Mouse (Mus musculus) heart, postnatal 25 days (tissue): Measurements from ENCODE around the gene Ssh2. TPM values are rescaled to one million over a fixed set of nuclear protein-coding genes. Genes with fewer than 3 reads are reported as not detected.

ENCODE experiments used
- DNase-seq: peaks from one replicate; pipeline ENCODE4 v3.0.0; 2022; ENCODE audit warnings: low spot score
- intact Hi-C: fragments of 180-260 bp; cut with DNase I; formaldehyde crosslinking; loops from one replicate; pipeline ENCODE4 v1.15.1; 2025
- total RNA-seq, 2 experiments: library from RNA; stranded (reverse); gene quantifications; 2 replicates each; pipeline ENCODE4 v1.2.3; 2021

The Ssh2 gene
- total RNA-seq: 10 to 100 TPM; 80.0 to 87.7 TPM

GRCm38 (mm10) chr11:77215951-77216760, at the start of gene Ssh2:
Gene Ssh2 (plus strand): TSS chr11:77216287.
- intact Hi-C loops: loop anchor here (2.0 to 5.0 kb wide), 2 partner anchors 115 to 231 kb away; no protein-coding TSS in a partner anchor

DNA sequence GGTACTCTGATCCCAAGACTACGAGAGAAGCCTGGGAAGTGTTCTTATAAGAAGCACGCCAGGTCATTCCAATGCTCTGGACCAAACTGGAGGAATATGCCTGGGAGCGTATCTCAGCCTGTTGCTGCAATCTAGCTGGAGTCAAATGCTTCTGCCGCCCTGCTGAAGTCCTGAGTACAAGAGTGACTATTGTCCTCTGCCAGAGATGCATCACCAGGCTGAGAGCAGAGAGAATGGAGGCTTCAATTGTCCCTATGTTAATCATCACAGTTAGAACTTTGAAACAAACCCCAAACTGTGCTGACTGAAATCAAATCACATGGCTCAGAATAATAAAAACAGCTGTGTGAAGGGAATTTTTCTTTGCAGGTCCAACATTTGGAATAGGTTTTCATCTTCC, 42.4 kb upstream of the Ssh2 start:
- no peak for DNase-seq
- intact Hi-C loops: no loop called here

More at GRCm38 (mm10) chr11:77215951-77216760, at the start of gene Ssh2:
- peak; percentile 59 for DNase-seq

GRCm38 (mm10) chr11:77174531-77174930, 41.6 kb upstream of the Ssh2 start:
- intact Hi-C loops: no loop called here
- no peak for DNase-seq

DNA sequence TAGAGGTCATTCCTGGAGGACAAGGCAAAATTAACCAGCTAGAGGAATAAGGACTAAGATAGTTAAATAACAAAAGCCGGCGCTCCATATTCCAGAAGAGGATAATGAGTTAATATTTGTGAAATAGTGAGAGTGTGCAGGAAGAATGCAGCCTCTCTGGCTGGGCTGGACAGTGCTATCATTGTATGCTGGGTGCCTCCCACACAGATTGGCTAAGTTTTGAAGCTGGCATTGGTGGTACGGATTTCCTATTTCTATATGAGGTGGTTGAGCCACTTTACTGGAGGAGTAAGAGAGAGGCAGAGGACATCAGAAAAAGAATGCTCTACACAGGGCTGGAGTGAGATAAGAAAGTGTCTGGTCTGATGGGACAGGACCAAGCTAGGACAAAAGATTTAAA, 36.3 kb upstream of the Ssh2 start:
- DNase-seq: no peak
- intact Hi-C loops: no loop called here

GRCm38 (mm10) chr11:77180886-77181285, 35.2 kb upstream of the Ssh2 start:
- intact Hi-C loops: no loop called here
- DNase-seq: no peak

DNA sequence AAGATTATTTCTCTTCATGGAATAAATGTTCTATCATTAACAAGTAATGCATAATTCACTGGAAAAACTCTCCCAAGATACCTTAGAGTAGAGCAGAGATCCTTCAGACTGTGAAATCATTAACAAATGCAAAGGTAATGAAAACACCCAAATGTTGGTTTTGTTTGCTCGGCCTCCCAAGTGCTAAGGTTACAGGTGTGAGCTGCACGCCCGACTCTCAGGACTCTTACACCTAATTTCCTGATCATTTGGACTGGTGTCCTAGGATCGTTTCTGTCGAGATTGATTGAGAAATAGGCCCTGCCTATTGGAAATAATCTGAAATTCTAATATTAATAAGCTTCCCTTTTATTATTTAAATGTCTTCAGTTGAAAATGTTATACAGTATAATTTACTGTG, 34.6 kb upstream of the Ssh2 start:
- intact Hi-C loops: no loop called here
- no peak for DNase-seq

GRCm38 (mm10) chr11:77182041-77182440, 34.0 kb upstream of the Ssh2 start:
- intact Hi-C loops: no loop called here
- no peak for DNase-seq

GRCm38 (mm10) chr11:77182616-77183015, 33.5 kb upstream of the Ssh2 start:
- intact Hi-C loops: no loop called here
- no peak for DNase-seq

- intact Hi-C loops: no loop called here
- DNase-seq: no peak
Measured at GRCm38 (mm10) chr11:77184926-77185325, 31.2 kb upstream of the Ssh2 start.

DNA sequence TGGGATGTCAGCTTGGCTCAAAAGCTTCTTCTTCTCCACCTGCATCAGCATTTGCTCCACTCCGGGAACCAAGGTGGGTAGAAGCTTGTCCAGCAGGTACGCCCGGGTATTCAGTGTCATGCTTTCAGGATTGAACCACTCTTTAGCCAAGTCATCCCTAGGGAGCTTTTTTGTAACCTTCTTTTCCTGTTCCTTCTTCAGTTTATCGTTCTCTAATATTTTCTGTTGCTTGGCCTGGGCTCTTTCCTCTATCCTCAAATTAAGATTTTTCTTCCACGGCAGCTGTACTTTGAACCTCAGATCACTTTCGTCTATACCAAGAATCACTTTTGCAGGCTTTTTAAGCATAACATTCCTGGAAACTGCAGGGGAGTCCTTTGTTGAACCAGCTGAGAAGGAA, 27.2 kb upstream of the Ssh2 start, which contains the start of gene Efcab5:
Efcab5 (minus strand) TSS at position 101 of the 400 bp plus-strand sequence.
- DNase-seq: no peak
- intact Hi-C loops: no loop called here

DNA sequence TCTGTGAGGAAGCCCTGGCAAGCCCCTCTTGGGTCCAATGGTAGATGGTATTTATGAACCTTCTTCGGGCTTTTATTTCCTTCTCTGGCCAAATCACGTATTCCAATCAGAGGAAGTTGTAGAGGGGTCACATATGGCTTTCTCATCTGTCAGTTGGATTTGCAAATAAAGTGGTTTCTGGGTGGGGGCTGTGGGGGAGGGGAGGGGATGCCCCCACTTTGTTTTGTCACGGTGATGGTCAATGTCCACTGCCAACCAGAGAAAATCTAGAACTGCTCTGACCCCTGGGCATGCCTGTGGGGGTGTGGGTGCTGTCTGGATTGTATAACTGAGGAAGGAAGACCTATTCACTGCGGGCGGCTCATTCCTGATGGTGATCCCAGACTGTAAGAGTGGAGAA, 22.7 kb upstream of the Ssh2 start:
- intact Hi-C loops: no loop called here
- DNase-seq: no peak

GRCm38 (mm10) chr11:77193941-77194553, 22.0 kb upstream of the Ssh2 start:
- DNase-seq: no peak
- intact Hi-C loops: no loop called here

DNA sequence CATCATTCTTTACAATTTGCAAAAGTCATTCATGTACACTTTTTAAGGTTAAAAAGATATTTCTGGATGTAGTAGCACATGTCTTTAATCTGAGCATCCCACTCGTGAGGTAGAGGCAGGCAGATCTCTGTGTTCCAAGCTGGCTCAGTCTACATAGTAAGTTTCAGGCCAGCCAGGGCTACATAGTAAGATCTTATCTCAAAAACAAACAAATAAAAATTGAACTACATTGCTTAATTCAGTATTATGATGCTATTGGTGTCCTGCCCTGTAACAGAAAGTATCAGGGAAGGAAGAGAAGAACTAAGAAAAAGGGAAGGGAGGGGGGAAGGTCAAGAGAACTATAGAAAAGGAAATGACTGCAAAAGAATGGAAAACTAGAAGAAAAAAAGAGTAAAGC, 21.3 kb upstream of the Ssh2 start:
- DNase-seq: no peak
- intact Hi-C loops: no loop called here

DNA sequence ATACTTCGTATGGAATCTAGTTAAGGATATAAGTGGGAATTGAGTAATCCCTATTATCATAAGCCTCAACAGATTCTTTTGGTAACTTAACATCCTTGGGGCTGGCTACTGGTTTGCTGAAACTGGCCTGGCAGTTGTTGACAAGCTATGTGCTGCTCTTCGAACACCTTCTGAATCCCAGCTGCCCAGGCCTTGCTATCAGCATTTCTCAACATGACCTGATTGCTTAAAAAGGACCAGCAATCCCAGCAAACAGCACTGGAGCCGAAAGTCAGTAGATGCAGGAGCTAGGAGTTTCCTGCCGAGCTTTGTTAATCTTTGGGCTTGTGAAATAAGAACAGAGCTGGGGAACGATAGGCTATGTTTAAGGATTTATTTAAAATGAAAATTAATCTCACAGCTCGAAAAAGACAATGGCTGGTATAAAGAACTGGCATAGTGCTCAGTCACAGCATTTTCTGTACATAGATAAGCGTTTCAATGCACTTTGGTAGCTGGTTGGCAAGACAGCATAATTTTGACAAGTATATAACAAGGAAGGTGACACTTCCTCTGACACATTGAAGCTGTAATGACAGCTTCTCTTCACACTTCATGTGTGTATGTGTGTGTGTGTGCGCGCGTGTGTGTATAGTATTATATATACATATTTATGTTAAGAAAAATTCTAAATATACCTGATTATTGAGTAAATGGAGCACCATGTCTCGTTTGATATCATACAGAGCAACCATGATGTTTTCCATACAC, 20.6 kb upstream of the Ssh2 start:
- no peak for DNase-seq

GRCm38 (mm10) chr11:77196181-77197143, 19.6 kb upstream of the Ssh2 start:
- intact Hi-C loops: no loop called here
- no peak for DNase-seq

More for the DNA sequence above, 20.6 kb upstream of the Ssh2 start:
- intact Hi-C loops: no loop called here

DNA sequence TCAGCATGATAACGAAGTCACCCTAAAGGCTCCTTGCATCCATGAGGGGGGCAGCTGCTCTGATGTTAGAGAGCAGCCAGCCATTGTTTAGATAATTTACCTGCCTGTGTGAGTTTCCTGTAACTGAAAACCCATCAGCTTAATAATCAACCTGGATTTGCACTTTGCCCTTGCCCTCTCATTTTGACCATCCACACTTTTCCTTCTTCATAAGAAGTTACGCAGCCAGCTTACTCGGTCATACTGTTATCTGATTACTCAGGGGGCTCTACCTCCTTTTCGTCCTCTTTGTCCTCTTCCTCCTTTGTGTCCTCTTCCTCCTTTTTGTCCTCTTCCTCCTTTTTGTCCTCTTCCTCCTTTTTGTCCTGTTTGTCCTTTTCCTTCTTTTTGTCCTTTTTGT, 16.5 kb upstream of the Ssh2 start:
- no peak for DNase-seq
- intact Hi-C loops: loop anchor here (5.0 kb wide), 1 partner anchor 82 kb away; no protein-coding TSS in a partner anchor

DNA sequence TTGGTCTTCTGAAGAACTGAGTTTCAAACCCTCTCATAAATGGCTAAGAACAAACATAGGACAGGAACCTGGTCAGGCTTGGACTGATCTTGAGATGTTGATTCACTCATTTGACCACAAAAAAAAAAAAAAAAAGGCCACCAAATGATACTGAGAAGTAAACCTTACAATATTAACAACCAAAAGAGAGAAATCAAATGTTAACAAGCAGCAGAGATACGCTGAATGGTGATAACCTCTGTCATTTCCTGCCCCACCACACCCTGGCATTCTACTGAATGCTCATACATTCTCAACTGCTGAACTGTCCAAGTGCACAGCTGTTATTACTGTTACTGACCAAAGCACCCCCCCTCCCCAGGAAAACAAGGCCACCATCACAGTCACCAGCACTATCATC, 15.4 kb upstream of the Ssh2 start:
- intact Hi-C loops: loop anchor here (5.0 kb wide), 1 partner anchor 83 kb away; no protein-coding TSS in a partner anchor
- no peak for DNase-seq

GRCm38 (mm10) chr11:77214142-77214692, 1.9 kb upstream of the Ssh2 start:
- intact Hi-C loops: loop anchor here (1.0 to 2.0 kb wide), 2 partner anchors 94 to 113 kb away; no protein-coding TSS in a partner anchor
- no peak for DNase-seq

DNA sequence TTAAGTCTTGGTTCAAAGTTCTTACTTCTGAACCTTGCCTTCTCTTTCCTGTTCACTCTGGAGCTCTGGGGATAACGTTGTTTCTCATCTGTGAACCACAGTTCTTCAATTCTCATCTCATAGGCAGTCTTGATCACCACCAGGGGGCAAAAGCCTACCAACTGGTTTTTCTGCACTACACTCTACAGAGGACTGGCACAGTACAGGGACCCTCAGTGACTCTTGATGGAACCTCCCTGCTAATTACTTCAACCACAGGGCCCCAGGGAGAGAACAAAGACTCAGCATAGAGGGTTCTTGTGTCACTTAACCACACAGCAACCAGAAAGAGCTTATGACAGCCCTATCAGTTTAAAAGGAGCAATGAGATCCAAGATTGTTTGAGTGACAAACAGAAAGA, 1.3 kb upstream of the Ssh2 start:
- peak; percentile 17 for DNase-seq
- intact Hi-C loops: loop anchor here (1.0 to 5.0 kb wide), 3 partner anchors 94 to 233 kb away; no protein-coding TSS in a partner anchor
